Mouse (Mus musculus) heart, adult 2 months (tissue): Measurements from ENCODE around the gene Ino80e. TPM values are rescaled to one million over a fixed set of nuclear protein-coding genes. Genes with fewer than 3 reads are reported as not detected.
A peak's percentile ranks its signal among the peaks of the same experiment; 100 is the strongest.

Source experiments
- DNase-seq, 2 experiments: peaks; one replicate each; pipeline ENCODE4 v3.0.0; 2021
- H3K27ac ChIP-seq: fragments of 200-600 bp; 2 replicates; pipeline ENCODE4 v1.8.1; 2022
- H3K27me3 ChIP-seq: fragments of 200-500 bp; 2 replicates; pipeline ENCODE4 v1.6.1; 2012; ENCODE audit warnings: mild to moderate bottlenecking, low read length, inconsistent platforms, mixed read lengths; ENCODE audit not compliant: control insufficient read depth, insufficient read depth
- H3K36me3 ChIP-seq: fragments of 200-500 bp; 2 replicates; pipeline ENCODE4 v1.6.1; 2012; ENCODE audit warnings: low read length, inconsistent platforms; ENCODE audit not compliant: control insufficient read depth, insufficient read depth
- H3K4me1 ChIP-seq: fragments of 200-500 bp; 2 replicates; pipeline ENCODE4 v1.6.1; 2011; ENCODE audit warnings: low read length; ENCODE audit not compliant: control insufficient read depth, insufficient read depth
- H3K4me3 ChIP-seq: fragments of 200-600 bp; 2 replicates; pipeline ENCODE4 v1.8.1; 2022
- H3K79me2 ChIP-seq: fragments of 200-500 bp; replicated peaks from 2 replicates; pipeline ENCODE4 v1.6.1; 2012; ENCODE audit warnings: mild to moderate bottlenecking, inconsistent platforms, low read length, moderate library complexity, mixed read lengths; ENCODE audit not compliant: control insufficient read depth, insufficient read depth
- H3K9ac ChIP-seq: fragments of 200-500 bp; 2 replicates; pipeline ENCODE4 v1.6.1; 2012; ENCODE audit warnings: low read depth, mild to moderate bottlenecking, control low read depth, inconsistent platforms, low read length, mixed read lengths
- CTCF ChIP-seq: fragments of 200-600 bp; IDR thresholded peaks from 2 replicates; pipeline ENCODE4 v1.8.1; 2022; ENCODE audit warnings: antibody characterized with exemption, mild to moderate bottlenecking, moderate library complexity
- EP300 ChIP-seq: fragments of 200-500 bp; IDR thresholded peaks from 2 replicates; pipeline ENCODE4 v1.6.1; 2011; ENCODE audit warnings: low read depth, low read length, control low read depth; ENCODE audit not compliant: insufficient read depth
- POLR2A ChIP-seq: fragments of 200-500 bp; IDR thresholded peaks from 2 replicates; pipeline ENCODE4 v1.6.1; 2011; ENCODE audit warnings: mild to moderate bottlenecking, low read depth, low read length, control low read depth; ENCODE audit not compliant: insufficient read depth
- WGBS: fragments of 180-500 bp; shearing (Covaris S2); methylation state at CpG from one replicate; pipeline ENCODE4 v1.1.7; 2018; 5-methylcytosine and 5-hydroxymethylcytosine counted together
- intact Hi-C: fragments of 180-260 bp; cut with DNase I; formaldehyde crosslinking; loops from one replicate; pipeline ENCODE4 v1.15.1; 2025
- polyA plus RNA-seq: library from polyadenylated mRNA; depleted of rRNA; stranded (reverse); fragments of >200 nt; gene quantifications from 2 replicates; pipeline ENCODE4 v1.2.3, GENCODE M21; 2012
- total RNA-seq, 2 experiments: library from RNA; stranded (reverse); gene quantifications; 2 replicates each; pipeline ENCODE4 v1.2.3; 2021

Gene Ino80e
- total and polyA plus RNA-seq, 3 experiments = 16.8 to 25.9 (median 18.3) TPM

DNA sequence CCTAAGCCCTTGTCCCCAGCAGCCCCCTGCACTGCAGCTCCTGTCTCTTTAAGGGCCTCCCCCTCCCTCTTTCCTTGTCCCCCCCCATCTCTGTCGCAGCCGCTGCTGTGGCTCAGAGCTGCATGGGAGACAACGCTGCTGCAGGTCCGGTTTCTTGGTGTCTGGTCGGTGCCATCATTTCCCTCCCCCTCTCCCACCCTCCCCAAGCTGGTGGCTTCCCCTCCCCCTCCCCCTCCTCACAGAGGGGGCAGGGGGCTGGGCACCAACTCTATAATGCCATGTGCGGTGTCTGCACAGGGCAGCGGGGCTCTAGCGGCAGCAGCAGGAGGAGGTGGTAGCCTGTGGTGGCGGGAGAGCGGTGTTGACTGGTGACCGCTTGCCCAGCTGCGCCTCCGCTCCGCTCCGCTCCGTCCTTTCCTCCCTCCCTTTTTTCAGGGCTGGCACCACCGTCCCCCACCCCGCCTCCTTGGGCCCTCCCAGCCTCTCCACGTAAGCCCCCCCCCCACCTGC lies 38.9 kb downstream of the Ino80e start:
- H3K36me3 ChIP-seq = no peaks in the 10 kb centered on the region
- TF ChIP-seq POLR2A = no peak
- no peak for TF ChIP-seq CTCF
- TF ChIP-seq EP300 = no peak
- H3K27me3 ChIP-seq = no peaks in the 10 kb centered on the region
- H3K79me2 ChIP-seq = no peaks in the 10 kb centered on the region
- DNase-seq = peak in 1 of 2 experiments; percentile 30
- H3K27ac ChIP-seq = peak overlapping the region; percentile 81
- WGBS = 3% methylated on average over 16 of the region's 19 CpGs
- intact Hi-C loops = loop anchor here (2.0 to 5.0 kb wide), 3 partner anchors 24 to 139 kb away; no protein-coding TSS in a partner anchor
- H3K4me3 ChIP-seq = peak overlapping the region; percentile 51
- peak overlapping the region; percentile 88 for H3K9ac ChIP-seq
- H3K4me1 ChIP-seq = peaks cover 8% of the 10 kb centered on the region

DNA sequence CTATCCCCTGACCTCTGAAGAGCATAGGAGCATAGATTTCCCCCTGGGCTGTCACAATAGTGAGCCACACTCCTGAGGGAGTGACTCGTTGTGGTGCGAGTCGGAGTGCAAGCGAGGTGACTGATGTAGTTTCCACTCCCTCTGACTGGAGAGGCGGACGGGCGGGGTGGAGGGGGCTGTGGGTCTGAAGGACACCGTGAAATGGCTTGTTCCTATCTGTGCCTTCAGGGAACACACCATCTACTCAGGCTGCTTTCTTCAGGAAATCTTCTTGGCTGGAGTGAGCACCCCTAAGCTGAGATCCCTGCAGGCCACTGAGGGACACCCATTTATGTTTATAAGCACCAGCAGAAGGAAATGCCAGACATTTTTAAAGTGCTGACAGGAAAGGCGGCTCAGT lies 39.4 kb downstream of the Ino80e start:
- Histone ChIP-seq H3K4me3 (peak overlapping the region; percentile 51; the same call in 1 of the 2 replicates), H3K9ac (peak overlapping the region; percentile 24), H3K27ac (peak overlapping the region; percentile 81), H3K4me1 (peaks cover 8% of the 10 kb centered on the region), H3K27me3 (no peaks in the 10 kb centered on the region), H3K79me2 (no peaks in the 10 kb centered on the region), H3K36me3 (no peaks in the 10 kb centered on the region)
- WGBS = 20% methylated on average over 9 of the region's 9 CpGs
- peak; percentile 45 to 59 for DNase-seq
- no peak for TF ChIP-seq CTCF
- peak; percentile 42 for TF ChIP-seq POLR2A
- no peak for TF ChIP-seq EP300
- intact Hi-C loops = loop anchor here (2.0 to 5.0 kb wide), 3 partner anchors 24 to 140 kb away; no protein-coding TSS in a partner anchor

DNA sequence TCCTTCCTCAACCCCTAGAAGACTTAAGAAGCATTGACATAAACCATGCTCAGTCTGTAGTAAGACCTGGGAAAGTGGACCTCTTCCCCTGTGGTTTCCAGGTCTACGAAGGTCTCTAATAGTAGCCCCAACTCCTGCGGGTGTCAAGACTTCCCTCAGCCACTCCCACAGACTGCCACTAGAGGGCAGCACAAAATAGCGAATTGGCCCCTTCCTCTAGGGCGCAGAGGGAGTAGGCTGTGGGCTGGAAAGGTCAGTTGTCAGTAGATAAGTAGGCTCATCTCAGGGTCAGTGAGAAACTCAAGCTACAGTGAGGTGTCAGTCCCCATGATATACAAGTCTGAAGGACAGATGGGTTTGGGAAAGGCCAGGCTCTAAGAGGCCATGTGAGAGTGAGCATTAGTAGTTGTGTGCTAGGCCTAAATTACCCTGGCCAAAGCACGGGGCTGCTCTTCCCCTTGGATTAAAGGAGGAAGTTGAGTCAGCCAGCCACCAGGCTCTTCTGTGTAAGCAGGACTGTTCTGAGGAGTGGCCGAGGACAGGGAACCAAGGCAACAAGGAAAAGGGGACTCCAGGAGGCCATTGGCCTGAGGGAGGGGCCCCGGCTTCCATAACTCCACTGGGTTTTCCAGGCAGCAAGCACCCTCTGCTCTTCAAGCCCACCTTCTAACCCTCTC lies 40.2 kb downstream of the Ino80e start:
- intact Hi-C loops = loop anchor here (2.0 to 5.0 kb wide), 3 partner anchors 23 to 140 kb away; no protein-coding TSS in a partner anchor
- 24% methylated on average over 7 of the region's 7 CpGs for WGBS
- Histone ChIP-seq H3K79me2 (no peaks in the 10 kb centered on the region), H3K9ac (peak overlapping the region; percentile 24), H3K4me3 (no peak overlapping the region), H3K4me1 (peaks cover 8% of the 10 kb centered on the region), H3K27ac (peak overlapping the region; percentile 81), H3K36me3 (no peaks in the 10 kb centered on the region), H3K27me3 (no peaks in the 10 kb centered on the region)
- DNase-seq = peak; percentile 82 to 88
- TF ChIP-seq CTCF (peak; percentile 100), POLR2A (peak; percentile 48; the same call in 1 of the 2 replicates), EP300 (peak; percentile 83)

DNA sequence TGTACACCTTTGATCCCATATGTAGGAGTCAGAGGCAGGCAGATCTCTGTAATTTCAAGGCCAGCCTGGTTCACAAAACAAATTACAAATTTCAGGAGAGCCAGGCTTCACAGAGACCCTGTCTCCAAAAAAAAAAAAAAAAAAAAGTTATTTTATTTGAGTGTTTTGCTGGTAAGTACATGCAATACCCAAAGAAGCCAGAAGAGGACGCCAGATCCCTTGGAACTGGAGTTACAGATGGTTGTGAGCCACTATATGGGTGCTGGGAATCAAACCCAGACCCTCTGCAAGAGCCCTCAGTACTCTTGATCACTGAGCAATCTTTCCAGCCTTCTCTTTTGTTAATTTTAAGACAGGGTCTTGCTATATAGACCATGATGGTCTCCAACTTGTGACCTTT lies 43.4 kb downstream of the Ino80e start:
- Histone ChIP-seq H3K27me3 (no peaks in the 10 kb centered on the region), H3K27ac (no peak overlapping the region), H3K4me3 (no peak overlapping the region), H3K9ac (no peak overlapping the region), H3K4me1 (peaks cover 6% of the 10 kb centered on the region), H3K36me3 (no peaks in the 10 kb centered on the region), H3K79me2 (no peaks in the 10 kb centered on the region)
- 25% methylated on average over 1 of the region's 1 CpGs for WGBS
- intact Hi-C loops = no loop called here
- DNase-seq = no peak
- TF ChIP-seq CTCF (peak; percentile 39), EP300 (no peak), POLR2A (no peak)

DNA sequence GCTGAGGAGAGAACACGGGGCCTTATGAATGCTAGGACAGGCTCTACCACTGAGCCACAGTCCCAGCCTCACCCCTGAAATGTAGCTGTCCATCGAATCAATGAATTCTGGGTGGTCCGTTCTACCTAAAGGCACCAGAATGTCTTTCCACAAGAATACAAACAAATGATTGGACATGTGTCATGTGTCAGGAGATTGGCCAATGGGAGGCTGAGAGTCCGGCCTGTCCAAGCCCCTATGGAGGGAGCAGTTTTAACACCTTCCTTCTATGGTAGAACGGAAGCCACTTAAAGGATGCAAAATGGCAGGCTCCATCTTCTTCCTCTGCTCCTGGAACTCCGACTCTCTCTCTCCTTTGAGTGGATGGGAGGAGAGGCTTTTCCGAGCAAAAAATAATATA lies 44.6 kb downstream of the Ino80e start:
- Histone ChIP-seq H3K9ac (no peak overlapping the region), H3K27ac (no peak overlapping the region), H3K27me3 (no peaks in the 10 kb centered on the region), H3K36me3 (no peaks in the 10 kb centered on the region), H3K4me3 (no peak overlapping the region), H3K79me2 (no peaks in the 10 kb centered on the region), H3K4me1 (peaks cover 6% of the 10 kb centered on the region)
- DNase-seq = no peak
- intact Hi-C loops = no loop called here
- TF ChIP-seq POLR2A (no peak), EP300 (no peak), CTCF (no peak)
- 81% methylated on average over 7 of the region's 7 CpGs for WGBS

DNA sequence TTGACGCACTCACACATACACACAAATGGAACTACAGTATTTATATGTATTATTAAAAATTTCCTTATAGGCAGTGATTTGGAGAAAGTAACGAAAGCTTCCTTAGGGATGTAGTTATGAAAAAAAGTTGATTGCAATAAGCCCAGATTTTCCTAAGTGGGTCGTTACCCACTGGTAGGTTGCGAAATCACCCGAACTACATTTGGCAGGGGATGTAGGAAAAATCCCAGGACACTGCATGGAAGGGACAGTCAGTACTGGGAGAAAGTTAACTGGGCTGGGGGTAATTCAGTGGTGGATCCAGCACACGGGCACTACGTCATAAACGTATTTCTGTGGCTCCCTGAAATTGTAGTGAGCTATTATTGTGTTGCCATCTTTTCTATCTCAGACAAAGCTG lies 45.7 kb downstream of the Ino80e start:
- H3K4me3 ChIP-seq = no peak overlapping the region
- TF ChIP-seq POLR2A (no peak), CTCF (no peak), EP300 (no peak)
- peak in 1 of 2 experiments; percentile 45 for DNase-seq
- no peaks in the 10 kb centered on the region for H3K36me3 ChIP-seq
- H3K9ac ChIP-seq = no peak overlapping the region
- H3K27me3 ChIP-seq = no peaks in the 10 kb centered on the region
- 70% methylated on average over 8 of the region's 8 CpGs for WGBS
- no peak overlapping the region for H3K27ac ChIP-seq
- H3K79me2 ChIP-seq = no peaks in the 10 kb centered on the region
- H3K4me1 ChIP-seq = no peaks in the 10 kb centered on the region
- intact Hi-C loops = no loop called here
